Mouse (Mus musculus) heart, postnatal 0 days (tissue): ENCODE measurements around the gene Parva. TPM values are rescaled to one million over a fixed set of nuclear protein-coding genes. Genes with fewer than 3 reads are reported as not detected.
A peak's percentile ranks its signal among the peaks of the same experiment; 100 is the strongest.

ENCODE experiments used
- ATAC-seq: fragments of 200-750 bp; cut with Nextera tagmentation; 2 replicates; pipeline ENCODE4 v1.8.0; 2017; ENCODE audit warnings: low read depth, moderate number of reproducible peaks, moderate library complexity; ENCODE audit not compliant: insufficient read depth
- DNase-seq: peaks from one replicate; pipeline ENCODE4 v3.0.0-alpha.2; 2016; ENCODE audit warnings: low spot score
- H3K27ac ChIP-seq: fragments of 300-500 bp; sonication (generic); 2 replicates; pipeline ENCODE4 v1.5.1; 2014; ENCODE audit warnings: low read depth, mild to moderate bottlenecking
- H3K27me3 ChIP-seq: fragments of 300-500 bp; sonication (generic); 2 replicates; pipeline ENCODE4 v1.6.1; 2014; ENCODE audit warnings: low read length, mixed read lengths; ENCODE audit not compliant: control insufficient read depth, insufficient read depth
- H3K36me3 ChIP-seq: fragments of 300-500 bp; sonication (generic); replicated peaks from 2 replicates; pipeline ENCODE4 v1.6.1; 2014; ENCODE audit warnings: low read length, mixed read lengths; ENCODE audit not compliant: control insufficient read depth, insufficient read depth
- H3K4me1 ChIP-seq: fragments of 300-500 bp; sonication (generic); 2 replicates; pipeline ENCODE4 v1.6.1; 2014; ENCODE audit warnings: antibody characterized with exemption; ENCODE audit not compliant: control insufficient read depth, insufficient read depth
- H3K4me2 ChIP-seq: fragments of 300-500 bp; sonication (generic); 2 replicates; pipeline ENCODE4 v1.6.1; 2014; ENCODE audit warnings: low read depth, mild to moderate bottlenecking, low read length, moderate library complexity
- H3K4me3 ChIP-seq: fragments of 300-500 bp; sonication (generic); 2 replicates; pipeline ENCODE4 v1.5.1; 2014; ENCODE audit warnings: low read depth, low read length
- H3K9ac ChIP-seq: fragments of 300-500 bp; sonication (generic); replicated peaks from 2 replicates; pipeline ENCODE4 v1.6.1; 2014; ENCODE audit warnings: low read depth, low read length, mixed read lengths
- H3K9me3 ChIP-seq: fragments of 300-500 bp; sonication (generic); replicated peaks from 2 replicates; pipeline ENCODE4 v1.6.1; 2016; ENCODE audit warnings: low read length; ENCODE audit not compliant: control insufficient read depth
- CTCF ChIP-seq: IDR thresholded peaks from 2 replicates; pipeline ENCODE4 v1.5.1; 2016; ENCODE audit warnings: antibody characterized with exemption, control low read depth, low read depth
- EP300 ChIP-seq: IDR thresholded peaks from 2 replicates; pipeline ENCODE4 v1.6.1; 2016; ENCODE audit warnings: antibody characterized with exemption, low read depth
- WGBS: fragments of 180-500 bp; shearing (Covaris S2); extraction: QIAGEN DNeasy Blood & Tissue Kit; methylation state at CpG from one replicate; pipeline ENCODE4 v1.1.7; 2014; 5-methylcytosine and 5-hydroxymethylcytosine counted together
- polyA plus RNA-seq: library from polyadenylated mRNA; unstranded; fragments of >200 nt; fragmentation: Nextera tagmentation; extraction: Ambion mirVana; gene quantifications from 2 replicates; pipeline ENCODE4 v1.2.1, GENCODE M21; 2015
- total RNA-seq: library from RNA; depleted of rRNA; stranded (reverse); fragments of >200 nt; gene quantifications from 2 replicates; pipeline ENCODE4 v1.2.3, GENCODE M21; 2014; ENCODE audit warnings: low replicate concordance

Parva gene
- total and polyA plus RNA-seq, 2 experiments from 2014 or later, result 39.7 to 53.0 TPM

DNA sequence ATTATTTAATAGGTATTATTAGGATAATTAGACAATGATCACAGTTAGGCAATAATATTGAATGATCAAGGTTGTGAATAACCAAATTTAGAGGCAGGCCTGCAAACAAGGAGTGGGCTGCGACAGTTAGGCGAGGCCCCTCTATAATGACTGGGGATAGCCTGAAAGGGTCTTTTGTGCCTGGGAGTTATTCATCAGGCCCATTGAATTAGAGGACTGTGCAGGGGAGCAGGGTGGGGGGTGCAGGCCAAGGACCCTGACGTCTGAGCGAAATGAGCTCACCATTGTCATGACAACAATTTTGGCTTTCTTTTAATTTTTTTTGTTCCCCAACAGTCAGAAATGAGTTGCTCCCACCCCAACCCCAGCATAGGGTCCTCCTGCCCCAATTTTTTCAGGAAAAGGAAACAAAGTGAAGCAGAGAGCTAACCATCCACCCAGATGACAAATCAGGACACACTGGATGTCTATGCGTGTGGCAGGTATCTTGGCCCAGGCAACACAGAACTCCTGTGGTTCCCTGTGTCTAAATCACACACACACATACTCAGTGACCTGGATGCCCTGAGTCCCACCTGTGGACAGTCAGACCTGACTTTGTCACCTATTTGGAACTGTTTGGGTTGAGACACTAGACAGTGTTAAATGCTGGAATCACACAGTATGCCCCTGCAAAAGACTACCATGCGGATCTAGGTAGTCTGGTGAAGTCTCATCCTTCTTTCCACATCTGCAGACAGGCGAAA is 27.7 kb upstream of the Parva start:
- TF ChIP-seq EP300 (no peak), CTCF (no peak)
- Histone ChIP-seq H3K27ac (no peak overlapping the region), H3K4me3 (no peak overlapping the region), H3K4me2 (no peak overlapping the region), H3K9me3 (no peaks in the 10 kb centered on the region), H3K36me3 (no peaks in the 10 kb centered on the region), H3K4me1 (no peaks in the 10 kb centered on the region), H3K27me3 (no peaks in the 10 kb centered on the region), H3K9ac (no peak overlapping the region)
- ATAC-seq (no peak), DNase-seq (no peak)
- WGBS, result 76% methylated on average over 7 of the region's 7 CpGs

DNA sequence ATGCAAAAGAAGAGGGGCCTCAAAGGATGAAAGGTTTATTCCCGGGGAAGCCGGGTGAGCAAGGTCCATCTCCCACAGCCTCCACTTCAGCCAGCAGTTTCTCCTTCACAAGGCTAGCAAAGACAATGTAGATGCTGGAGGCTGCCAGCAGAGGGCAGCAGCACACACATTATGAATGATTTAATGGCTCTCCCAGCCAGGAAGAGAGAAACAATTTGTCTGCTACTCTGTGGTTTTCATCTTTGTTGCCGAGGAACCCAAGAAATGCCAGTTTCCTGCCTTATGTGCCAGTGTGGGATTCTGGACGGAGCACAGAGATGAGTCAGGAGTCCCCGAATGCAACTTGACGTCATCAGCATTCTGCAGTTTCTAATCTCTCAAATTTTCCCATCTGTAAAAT is 27.1 kb upstream of the Parva start:
- H3K9ac ChIP-seq, result no peak overlapping the region
- H3K4me2 ChIP-seq, result no peak overlapping the region
- H3K4me3 ChIP-seq, result no peak overlapping the region
- no peaks in the 10 kb centered on the region for H3K36me3 ChIP-seq
- H3K27me3 ChIP-seq, result no peaks in the 10 kb centered on the region
- 43% methylated on average over 6 of the region's 6 CpGs for WGBS
- TF ChIP-seq CTCF (peak; percentile 97), EP300 (no peak)
- peaks cover 3% of the 10 kb centered on the region; the same call in 1 of the 2 replicates for H3K4me1 ChIP-seq
- H3K9me3 ChIP-seq, result no peaks in the 10 kb centered on the region
- no peak overlapping the region for H3K27ac ChIP-seq
- ATAC-seq (peak; percentile 44; the same call in 1 of the 2 replicates), DNase-seq (peak; percentile 86)

DNA sequence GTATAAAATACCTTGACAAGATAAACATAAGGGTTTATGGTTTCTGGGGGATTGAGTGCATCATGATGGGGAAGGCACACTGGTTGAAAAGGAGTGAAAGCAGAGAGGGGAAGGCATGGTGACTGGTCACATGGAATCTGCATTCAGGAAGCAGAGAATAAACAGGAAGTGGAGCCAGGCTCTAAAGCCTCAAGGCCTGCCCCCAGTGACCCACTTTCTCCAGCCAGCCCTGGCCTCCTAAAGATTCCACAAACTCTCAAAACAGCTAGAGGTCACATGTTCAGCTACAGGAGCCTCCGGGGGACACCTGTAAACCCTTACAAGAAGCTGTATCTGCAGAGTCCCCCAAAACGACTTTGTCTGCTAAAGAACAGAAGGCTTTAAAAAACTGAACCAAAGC is 22.2 kb upstream of the Parva start:
- no peaks in the 10 kb centered on the region for H3K27me3 ChIP-seq
- H3K4me1 ChIP-seq, result peaks cover 9% of the 10 kb centered on the region; the same call in 1 of the 2 replicates
- H3K4me3 ChIP-seq, result no peak overlapping the region
- DNase-seq (no peak), ATAC-seq (no peak)
- 45% methylated on average over 2 of the region's 2 CpGs for WGBS
- H3K36me3 ChIP-seq, result no peaks in the 10 kb centered on the region
- no peak overlapping the region for H3K4me2 ChIP-seq
- no peaks in the 10 kb centered on the region for H3K9me3 ChIP-seq
- no peak for TF ChIP-seq EP300
- no peak for TF ChIP-seq CTCF
- no peak overlapping the region for H3K9ac ChIP-seq
- H3K27ac ChIP-seq, result no peak overlapping the region

DNA sequence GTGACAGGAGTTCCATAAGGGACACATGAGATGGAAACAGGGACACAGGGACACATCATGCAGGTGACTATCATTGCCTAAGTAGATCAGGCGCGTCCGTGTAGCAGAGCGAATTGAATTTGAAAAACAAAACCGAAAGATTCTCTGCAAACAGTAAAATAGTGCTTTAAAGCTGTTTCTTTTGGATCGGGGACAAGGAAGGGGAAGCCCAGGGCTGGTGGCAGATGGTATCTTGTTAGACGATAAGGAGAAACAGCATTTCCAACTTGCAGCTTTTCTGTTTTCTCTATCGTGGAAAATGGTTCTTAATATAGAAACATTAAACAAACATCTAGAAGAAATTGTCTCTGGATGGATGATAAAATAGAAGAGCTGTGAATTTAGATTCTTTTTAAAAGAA is 21.7 kb upstream of the Parva start:
- Histone ChIP-seq H3K36me3 (no peaks in the 10 kb centered on the region), H3K4me1 (peaks cover 9% of the 10 kb centered on the region; the same call in 1 of the 2 replicates), H3K4me3 (no peak overlapping the region), H3K27me3 (no peaks in the 10 kb centered on the region), H3K4me2 (no peak overlapping the region), H3K9me3 (no peaks in the 10 kb centered on the region), H3K9ac (no peak overlapping the region), H3K27ac (no peak overlapping the region)
- ATAC-seq (no peak), DNase-seq (no peak)
- TF ChIP-seq CTCF (no peak), EP300 (no peak)
- WGBS, result 65% methylated on average over 8 of the region's 8 CpGs

DNA sequence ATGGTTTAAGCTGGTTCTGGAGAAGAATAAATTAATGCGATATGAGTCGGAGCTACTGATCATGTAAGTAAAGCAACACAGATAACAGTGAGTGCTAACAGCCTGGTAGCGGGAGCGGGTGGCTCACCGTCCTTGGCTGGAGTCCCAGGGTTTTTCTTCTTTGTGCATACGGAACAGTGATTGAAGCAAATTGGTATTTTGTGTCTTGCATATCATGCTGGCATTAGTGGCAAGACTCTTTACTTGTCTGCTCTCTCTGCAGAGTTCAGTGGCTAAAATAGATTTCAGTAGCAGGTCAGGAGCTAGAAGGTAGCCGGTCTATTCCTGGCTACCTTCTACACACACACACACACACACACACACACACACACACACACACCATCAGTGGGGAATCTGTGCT is 19.7 kb upstream of the Parva start:
- TF ChIP-seq EP300 (no peak), CTCF (no peak)
- peak overlapping the region; percentile 14; the same call in 1 of the 2 replicates for H3K4me2 ChIP-seq
- WGBS, result 30% methylated on average over 7 of the region's 7 CpGs
- no peaks in the 10 kb centered on the region for H3K36me3 ChIP-seq
- H3K4me3 ChIP-seq, result no peak overlapping the region
- H3K27ac ChIP-seq, result peak overlapping the region; percentile 61
- ATAC-seq (peak; percentile 74), DNase-seq (peak; percentile 44)
- peaks cover 14% of the 10 kb centered on the region; the same call in 1 of the 2 replicates for H3K4me1 ChIP-seq
- H3K9me3 ChIP-seq, result no peaks in the 10 kb centered on the region
- no peaks in the 10 kb centered on the region for H3K27me3 ChIP-seq
- H3K9ac ChIP-seq, result no peak overlapping the region

DNA sequence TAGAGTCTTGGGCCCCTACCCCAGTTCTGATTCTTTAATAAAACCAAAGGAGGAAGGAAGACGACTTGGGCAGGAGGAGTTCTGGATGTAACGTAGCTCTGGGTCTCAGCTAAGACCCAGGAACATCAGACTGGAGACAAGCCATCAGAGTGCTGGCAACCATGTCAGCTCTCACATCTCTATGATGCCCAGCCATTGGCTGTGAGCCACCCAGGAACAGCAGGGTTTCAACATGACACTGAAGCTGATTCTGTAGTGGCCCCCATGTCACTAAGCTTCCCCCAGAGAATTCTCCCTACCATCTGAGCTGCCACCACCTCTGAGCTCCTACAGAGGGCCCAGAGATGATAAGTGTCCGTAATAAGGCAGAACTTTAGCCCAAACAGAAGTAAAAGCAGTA is 17.3 kb upstream of the Parva start:
- Histone ChIP-seq H3K36me3 (no peaks in the 10 kb centered on the region), H3K9me3 (no peaks in the 10 kb centered on the region), H3K4me3 (no peak overlapping the region), H3K4me1 (peaks cover 12% of the 10 kb centered on the region; the same call in 1 of the 2 replicates), H3K27me3 (no peaks in the 10 kb centered on the region), H3K27ac (no peak overlapping the region), H3K9ac (no peak overlapping the region), H3K4me2 (no peak overlapping the region)
- 79% methylated on average over 3 of the region's 3 CpGs for WGBS
- ATAC-seq, result no peak
- no peak for DNase-seq
- TF ChIP-seq CTCF (no peak), EP300 (no peak)
